34 mouse cellular contexts compared by ENCODE assay signal in the genomic region with DNA sequence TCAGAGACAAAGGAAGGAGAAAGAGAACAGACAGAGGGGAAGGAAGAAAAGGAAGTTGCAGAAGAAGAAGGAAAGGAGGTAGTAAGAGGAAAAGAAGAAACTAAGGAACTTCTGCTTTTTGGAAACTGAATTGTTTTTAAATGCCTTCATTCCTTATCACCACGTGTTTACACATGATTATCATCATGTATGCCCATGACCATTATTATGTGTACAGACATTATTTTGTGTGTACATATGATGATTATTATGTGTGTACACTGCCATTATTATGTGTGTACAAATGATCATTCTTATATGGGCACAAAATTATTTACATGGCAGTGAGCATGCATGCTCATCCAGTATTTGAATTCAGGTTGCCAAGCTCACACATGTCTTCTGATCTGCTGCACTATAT.
"Had no signal": no experiment of that assay in that cellular context is flagged by ENCODE, and none has a peak within 500 bp of the region (broad histone marks: within the 10 kb centered on the region; RNA-seq: fewer than 3 reads in every experiment).

No protein-coding gene starts in this region.

- H3K4me2 ChIP-seq: heart, embryonic 12.5 days; heart, embryonic 13.5 days; heart, embryonic 15.5 days; hindbrain, embryonic 12.5 days; hindbrain, embryonic 13.5 days; hindbrain, embryonic 14.5 days; hindbrain, embryonic 15.5 days; intestine, embryonic 15.5 days; kidney, embryonic 15.5 days had no signal

- H3K27me3 ChIP-seq: heart, embryonic 12.5 days; heart, embryonic 13.5 days; heart, embryonic 15.5 days; hindbrain, embryonic 12.5 days; hindbrain, embryonic 13.5 days; hindbrain, embryonic 15.5 days; intestine, embryonic 15.5 days; kidney, embryonic 15.5 days had no signal

- H3K4me3 ChIP-seq: heart, embryonic 12.5 days; heart, embryonic 13.5 days; heart, embryonic 15.5 days; hindbrain, embryonic 10.5 days; hindbrain, embryonic 12.5 days; hindbrain, embryonic 13.5 days; hindbrain, embryonic 15.5 days; intestine, embryonic 15.5 days; kidney, embryonic 15.5 days; layer of hippocampus, adult 2 months; left cerebral cortex, adult 2 months had no signal

- H3K27ac ChIP-seq: heart, embryonic 13.5 days; heart, embryonic 15.5 days; hindbrain, embryonic 10.5 days; hindbrain, embryonic 12.5 days; hindbrain, embryonic 13.5 days; hindbrain, embryonic 14.5 days; hindbrain, embryonic 15.5 days; hindbrain, postnatal 0 days; intestine, embryonic 15.5 days; kidney, embryonic 15.5 days; kidney, postnatal 0 days; layer of hippocampus, adult 2 months; left cerebral cortex, adult 2 months had no signal

- H3K36me3 ChIP-seq: heart, embryonic 12.5 days; heart, embryonic 13.5 days; heart, embryonic 15.5 days; hindbrain, embryonic 10.5 days; hindbrain, embryonic 12.5 days; hindbrain, embryonic 13.5 days; hindbrain, embryonic 15.5 days; intestine, embryonic 15.5 days; kidney, embryonic 15.5 days had no signal

- DNase-seq: heart, postnatal 10 days; heart, postnatal 14 days; heart, postnatal 36 days; heart, postnatal 4 days; kidney, adult 11 months; kidney, adult 18-20 months; kidney, adult 2 months; kidney, adult 8-10 months; kidney, adult 9 months; kidney, postnatal 10 days; kidney, postnatal 14 days; kidney, postnatal 25 days; kidney, postnatal 36 days; kidney, postnatal 4 days; layer of hippocampus, adult 9-11 months; layer of hippocampus, postnatal 36 days had no signal

- H3K9ac ChIP-seq: heart, embryonic 12.5 days; heart, embryonic 13.5 days; heart, embryonic 15.5 days; hindbrain, embryonic 12.5 days; hindbrain, embryonic 13.5 days; hindbrain, embryonic 14.5 days; hindbrain, embryonic 15.5 days; intestine, embryonic 15.5 days; kidney, embryonic 15.5 days had no signal

- H3K4me1 ChIP-seq: heart, embryonic 12.5 days; heart, embryonic 13.5 days; heart, embryonic 15.5 days; hindbrain, embryonic 10.5 days; hindbrain, embryonic 12.5 days; hindbrain, embryonic 13.5 days; hindbrain, embryonic 15.5 days; intestine, embryonic 15.5 days; kidney, embryonic 15.5 days had no signal

- H3K9me3 ChIP-seq: heart, embryonic 12.5 days; heart, embryonic 13.5 days; heart, embryonic 15.5 days; hindbrain, embryonic 10.5 days; hindbrain, embryonic 12.5 days; hindbrain, embryonic 13.5 days; hindbrain, embryonic 15.5 days; intestine, embryonic 15.5 days; kidney, embryonic 15.5 days had no signal

- ATAC-seq: hindbrain, embryonic 16.5 days; hindbrain, postnatal 0 days; inflammation-experienced regulatory T-cells, adult 6 months; intestine, embryonic 15.5 days; intestine, embryonic 16.5 days; intestine, postnatal 0 days had no signal
